Mouse (Mus musculus) liver, embryonic 14.5 days (tissue): ENCODE results near the gene Fosb.

Experiments used
- CTCF ChIP-seq: IDR thresholded peaks from 2 replicates; pipeline ENCODE4 v1.5.1; 2016; ENCODE audit warnings: antibody characterized with exemption, low read depth, control low read depth
- EP300 ChIP-seq: IDR thresholded peaks from 2 replicates; pipeline ENCODE4 v1.6.1; 2016; ENCODE audit warnings: antibody characterized with exemption, low read depth

DNA sequence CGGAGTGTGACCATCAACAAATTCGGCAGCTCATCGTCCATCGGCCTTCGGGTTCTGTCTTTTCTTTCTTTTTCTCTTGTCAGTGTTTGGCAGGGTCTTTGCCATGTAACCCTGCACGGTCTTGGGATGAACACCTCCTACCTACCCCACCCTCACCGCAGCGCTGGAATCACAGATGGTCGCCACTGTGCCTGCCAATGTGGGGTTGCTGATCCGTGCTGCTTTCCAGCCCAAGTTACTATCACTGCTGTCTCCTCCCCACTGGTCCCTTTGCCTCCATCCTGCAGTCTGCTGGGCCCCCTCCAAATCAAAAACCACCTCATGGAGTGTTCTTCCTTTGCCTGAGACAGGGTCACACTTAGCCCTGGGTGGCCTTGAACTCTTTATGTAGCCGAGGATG is 14.4 kb upstream of the Fosb start:
- TF ChIP-seq EP300: no peak
- TF ChIP-seq CTCF: no peak
